Mouse (Mus musculus) cortical plate, adult 2 months (tissue): Measurements from ENCODE around the gene Lpp. TPM values are rescaled to one million over a fixed set of nuclear protein-coding genes. Genes with fewer than 3 reads are reported as not detected.

ENCODE experiments used
- H3K27ac ChIP-seq: fragments of 200-500 bp; 2 replicates; pipeline ENCODE4 v1.5.1; 2012; ENCODE audit warnings: low read length, control low read depth, inconsistent platforms; ENCODE audit not compliant: insufficient read depth
- H3K4me1 ChIP-seq: fragments of 200-500 bp; 2 replicates; pipeline ENCODE4 v1.6.1; 2011; ENCODE audit warnings: low read length; ENCODE audit not compliant: control insufficient read depth, insufficient read depth
- H3K4me3 ChIP-seq: fragments of 200-500 bp; 2 replicates; pipeline ENCODE4 v1.5.1; 2011; ENCODE audit warnings: mild to moderate bottlenecking, low read length, control low read depth; ENCODE audit not compliant: insufficient read depth
- CTCF ChIP-seq: fragments of 200-500 bp; IDR thresholded peaks from 2 replicates; pipeline ENCODE4 v1.5.1; 2011; ENCODE audit warnings: mild to moderate bottlenecking, control low read depth, low read length; ENCODE audit not compliant: insufficient read depth; ENCODE audit errors: extremely low read depth
- POLR2A ChIP-seq: fragments of 200-500 bp; IDR thresholded peaks from 2 replicates; pipeline ENCODE4 v1.6.1; 2011; ENCODE audit warnings: mild to moderate bottlenecking, low read length, control low read depth; ENCODE audit not compliant: insufficient read depth; ENCODE audit errors: extremely low read depth
- polyA plus RNA-seq: library from polyadenylated mRNA; depleted of rRNA; stranded (reverse); fragments of >200 nt; gene quantifications from 2 replicates; pipeline ENCODE4 v1.2.3, GENCODE M21; 2012

The Lpp gene
- polyA plus RNA-seq, 1 experiment = 2.5 TPM

- H3K4me1 ChIP-seq = peaks cover 2% of the 10 kb centered on the region; the same call in 1 of the 2 replicates
- H3K4me3 ChIP-seq = no peak overlapping the region
- TF ChIP-seq CTCF (no peak), POLR2A (no peak)
- no peak overlapping the region; the same call in 1 of the 2 replicates for H3K27ac ChIP-seq
Observed at GRCm38 (mm10) chr16:24492194-24492940, 99.1 kb downstream of the Lpp start.

DNA sequence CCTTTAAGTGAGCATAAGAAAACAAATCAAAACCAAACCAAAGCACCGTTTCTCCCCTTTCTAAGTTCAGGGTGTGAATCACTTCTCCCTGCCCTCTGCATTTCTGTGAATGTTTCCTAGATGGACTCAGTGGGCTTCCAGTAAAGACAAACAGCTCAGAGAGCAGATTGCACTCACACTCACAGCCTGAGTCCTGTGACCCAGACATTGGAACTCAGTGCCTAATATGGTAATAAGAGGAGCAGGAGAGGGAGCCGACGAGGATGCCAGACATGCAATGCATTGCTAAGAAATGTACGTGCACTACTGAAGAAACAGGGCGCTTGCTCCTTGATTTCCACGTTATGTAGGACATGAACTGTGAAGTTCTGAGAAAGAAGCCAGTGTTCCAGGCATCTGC is 101.2 kb downstream of the Lpp start:
- TF ChIP-seq CTCF (no peak), POLR2A (no peak)
- Histone ChIP-seq H3K4me1 (no peaks in the 10 kb centered on the region; the same call in 1 of the 2 replicates), H3K4me3 (no peak overlapping the region), H3K27ac (no peak overlapping the region)

GRCm38 (mm10) chr16:24495461-24495860 is 102.2 kb downstream of the Lpp start:
- no peak overlapping the region for H3K27ac ChIP-seq
- TF ChIP-seq POLR2A (no peak), CTCF (no peak)
- no peak overlapping the region for H3K4me3 ChIP-seq
- no peaks in the 10 kb centered on the region; the same call in 1 of the 2 replicates for H3K4me1 ChIP-seq

DNA sequence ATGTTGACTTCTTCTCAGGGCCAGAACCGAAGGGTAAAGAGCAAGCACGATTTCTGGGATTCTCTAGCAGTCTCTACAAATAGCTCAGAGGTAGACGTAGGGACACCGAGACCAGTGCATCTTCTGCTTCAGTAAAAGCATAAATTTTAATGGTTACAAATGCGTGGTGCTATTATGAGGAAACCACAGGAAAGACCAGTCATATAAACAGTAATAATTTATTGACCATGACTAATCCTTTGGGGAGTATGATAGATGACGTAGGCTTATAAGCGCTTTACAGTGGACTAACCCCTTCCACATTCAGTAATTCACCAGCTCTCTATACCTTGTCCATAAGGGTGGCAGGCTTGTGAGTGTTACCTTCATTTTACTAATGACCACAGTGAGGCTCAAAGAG is 103.3 kb downstream of the Lpp start:
- Histone ChIP-seq H3K4me1 (0 out of 2 replicates have a peak, but pooled peaks cover under 1% of the 10 kb centered on the region), H3K27ac (no peak overlapping the region), H3K4me3 (no peak overlapping the region)
- TF ChIP-seq CTCF (no peak), POLR2A (no peak)

DNA sequence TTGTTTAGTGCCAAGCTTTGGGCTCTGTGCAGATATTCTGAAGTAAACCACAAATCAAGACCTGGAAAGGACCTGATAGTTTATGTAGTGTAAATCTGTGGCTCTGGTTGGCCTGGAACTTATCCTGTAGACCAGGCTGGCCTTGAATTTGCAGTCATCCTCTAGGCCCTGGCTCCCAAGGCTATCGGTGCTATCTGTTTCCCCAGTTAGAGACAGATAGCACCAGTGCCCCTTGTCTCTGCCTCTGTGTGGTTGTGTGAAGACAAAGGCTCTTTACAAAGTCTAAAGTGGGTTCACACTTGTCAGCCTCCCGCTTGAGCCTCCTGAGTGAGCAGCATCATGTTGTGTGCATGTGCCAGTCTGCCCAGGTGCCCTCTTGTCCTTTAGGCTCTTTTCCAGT is 104.1 kb downstream of the Lpp start:
- Histone ChIP-seq H3K4me1 (0 out of 2 replicates have a peak, but pooled peaks cover 3% of the 10 kb centered on the region), H3K27ac (no peak overlapping the region), H3K4me3 (no peak overlapping the region)
- TF ChIP-seq POLR2A = no peak
- no peak for TF ChIP-seq CTCF

- TF ChIP-seq CTCF (no peak), POLR2A (no peak)
- 0 out of 2 replicates have a peak, but pooled peaks cover 3% of the 10 kb centered on the region for H3K4me1 ChIP-seq
Observed at GRCm38 (mm10) chr16:24498103-24498659, 104.9 kb downstream of the Lpp start.

DNA sequence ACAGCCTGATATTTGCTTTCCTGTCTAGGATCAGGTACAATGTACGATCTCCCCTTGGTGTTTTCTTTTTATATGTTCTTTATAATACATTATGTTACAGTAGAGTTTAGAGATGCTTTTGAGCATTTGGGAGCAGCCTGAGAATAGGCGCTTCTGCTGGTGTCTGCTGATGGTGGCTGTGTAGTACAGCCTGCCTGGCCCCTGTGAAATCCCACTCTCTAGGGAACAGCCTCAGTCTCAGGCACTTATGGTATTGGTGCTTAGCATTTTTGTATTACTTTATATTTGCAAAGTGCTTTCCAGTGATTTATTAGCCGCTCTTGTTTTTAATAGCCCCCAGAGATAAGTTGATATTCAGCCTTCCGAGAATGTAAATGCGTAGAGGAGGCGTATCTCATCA is 107.9 kb downstream of the Lpp start:
- H3K4me1 ChIP-seq = 0 out of 2 replicates have a peak, but pooled peaks cover 3% of the 10 kb centered on the region
- H3K4me3 ChIP-seq = no peak overlapping the region
- TF ChIP-seq CTCF = no peak
- H3K27ac ChIP-seq = no peak overlapping the region

More at GRCm38 (mm10) chr16:24498103-24498659, 104.9 kb downstream of the Lpp start:
- H3K4me3 ChIP-seq = no peak overlapping the region
- H3K27ac ChIP-seq = no peak overlapping the region

DNA sequence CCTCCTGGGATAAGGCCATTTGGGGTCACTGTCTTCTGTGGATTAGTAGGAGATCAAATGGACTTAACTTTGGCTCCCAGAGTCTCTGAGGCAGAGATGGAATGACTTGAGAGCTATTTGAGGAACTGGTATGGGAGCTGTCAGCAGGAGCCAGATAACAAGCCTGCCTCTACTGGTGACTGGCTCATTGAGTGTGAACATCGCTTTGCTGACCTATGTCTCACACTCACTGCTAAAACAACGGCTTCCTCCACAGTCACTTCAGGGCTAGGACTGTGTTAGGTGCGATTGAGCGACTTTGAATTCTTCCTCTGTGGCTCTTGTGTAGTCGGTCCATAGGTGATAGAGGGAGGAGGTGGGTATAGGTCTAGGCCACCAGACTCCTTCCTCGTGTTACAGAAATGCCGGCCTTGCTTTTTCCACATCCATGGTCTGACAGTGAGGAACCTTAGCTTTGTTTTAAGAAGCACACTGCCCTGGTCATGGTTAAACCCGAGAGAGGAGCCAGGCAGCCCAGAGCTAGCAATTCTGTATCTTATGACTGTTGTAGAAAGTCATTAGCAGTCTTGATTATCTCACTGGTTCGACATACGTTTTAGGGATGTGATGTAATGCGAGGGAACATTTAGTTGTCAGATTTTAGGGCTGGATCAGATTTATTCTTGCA is 108.5 kb downstream of the Lpp start:
- TF ChIP-seq CTCF (no peak), POLR2A (no peak)
- Histone ChIP-seq H3K4me3 (no peak overlapping the region), H3K4me1 (0 out of 2 replicates have a peak, but pooled peaks cover 3% of the 10 kb centered on the region), H3K27ac (peak overlapping the region; percentile 33; the same call in 1 of the 2 replicates)

- H3K4me1 ChIP-seq = 0 out of 2 replicates have a peak, but pooled peaks cover 3% of the 10 kb centered on the region
- no peak overlapping the region for H3K4me3 ChIP-seq
- H3K27ac ChIP-seq = no peak overlapping the region
- TF ChIP-seq POLR2A = no peak
- no peak for TF ChIP-seq CTCF
Observed at GRCm38 (mm10) chr16:24502295-24502823, 109.1 kb downstream of the Lpp start.
